Mouse (Mus musculus) frontal cortex, postnatal 36 days (tissue): ENCODE measurements at regions not wholly inside any gene's neighbourhood (a gene's known extent, or its start where the extent isn't known, plus 50 kb on each side); places are given as distances from the start of the nearest gene placed in this dataset.

ENCODE experiments used
- DNase-seq, 2 experiments: peaks; one replicate each; pipeline ENCODE4 v3.0.0; 2022; ENCODE audit warnings: low spot score in 2 of 2

GRCm38 (mm10) chr9:85380756-85381155, 53.6 kb upstream of the Tent5a start:
- DNase-seq: no peak

GRCm38 (mm10) chr9:85379135-85379534, 52.0 kb upstream of the Tent5a start:
- DNase-seq: no peak
